Mouse (Mus musculus) spleen, adult 2 months (tissue): ENCODE data around the gene Dagla.

Experiments
- CTCF ChIP-seq: fragments of 200-500 bp; IDR thresholded peaks from 2 replicates; pipeline ENCODE4 v1.5.1; 2011; ENCODE audit warnings: mild to moderate bottlenecking, inconsistent platforms; ENCODE audit not compliant: insufficient read depth, insufficient read length, insufficient replicate concordance; ENCODE audit errors: extremely low read depth
- POLR2A ChIP-seq: fragments of 200-500 bp; IDR thresholded peaks from 2 replicates; pipeline ENCODE4 v1.6.1; 2011; ENCODE audit warnings: low read depth, low read length, inconsistent platforms

DNA sequence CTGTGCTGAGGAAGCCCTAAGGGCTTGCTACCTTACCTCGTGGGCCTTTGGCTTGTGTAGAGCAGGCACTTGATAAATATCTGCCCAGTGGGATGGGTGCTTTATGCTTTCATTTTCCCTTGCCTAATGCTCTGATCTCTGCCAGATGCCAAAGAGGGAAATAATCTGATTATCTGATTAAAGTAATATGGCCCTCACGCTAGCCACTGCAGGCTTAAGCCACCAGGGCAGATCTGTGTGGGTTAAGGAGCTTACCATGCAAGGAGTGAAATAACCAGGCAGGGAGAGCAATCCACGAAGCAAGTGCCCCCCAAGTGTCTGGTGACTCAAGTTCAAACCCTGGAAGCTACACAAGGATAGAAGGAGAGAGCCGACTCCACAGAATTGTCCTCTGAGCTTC is 27.0 kb upstream of the Dagla start:
- no peak for TF ChIP-seq CTCF
- TF ChIP-seq POLR2A: no peak
